Mouse (Mus musculus) E14TG2a.4 (cell line): ENCODE measurements around the gene Gm3448.
"Not testable (repeated sequence)": the region's sequence is repeated elsewhere in the genome, so short reads cannot be mapped to it uniquely, and the experiment has no call there.

ENCODE experiments used
- H3K27me3 ChIP-seq: 2 replicates; pipeline ENCODE4 v1.6.1; 2014; ENCODE audit warnings: low read length, control low read depth; ENCODE audit not compliant: insufficient read depth
- H3K36me3 ChIP-seq: 2 replicates; pipeline ENCODE4 v1.6.1; 2014; ENCODE audit warnings: low read length, control low read depth; ENCODE audit not compliant: insufficient read depth
- H3K4me1 ChIP-seq: replicated peaks from 2 replicates; pipeline ENCODE4 v1.6.1; 2014; ENCODE audit warnings: low read depth, low read length, control low read depth
- H3K4me3 ChIP-seq: replicated peaks from 2 replicates; pipeline ENCODE4 v1.5.1; 2014; ENCODE audit warnings: mild to moderate bottlenecking, low read length
- H3K9me3 ChIP-seq: 2 replicates; pipeline ENCODE4 v1.6.1; 2014; ENCODE audit warnings: low read length, control low read depth

Gm3448 gene

GRCm38 (mm10) chr17:15040455-15040854 is 882 bp downstream of the Gm3448 start:
- not testable (repeated sequence) for H3K36me3 ChIP-seq, H3K27me3 ChIP-seq, H3K4me1 ChIP-seq, H3K9me3 ChIP-seq, H3K4me3 ChIP-seq

- H3K4me3 ChIP-seq, H3K4me1 ChIP-seq, H3K9me3 ChIP-seq, H3K36me3 ChIP-seq, H3K27me3 ChIP-seq: not testable (repeated sequence)
These were observed 9.9 kb downstream of the Gm3448 start for GRCm38 (mm10) chr17:15031414-15031813.

- not testable (repeated sequence) for H3K27me3 ChIP-seq, H3K4me1 ChIP-seq, H3K9me3 ChIP-seq, H3K4me3 ChIP-seq, H3K36me3 ChIP-seq
These were observed 15.8 kb downstream of the Gm3448 start for GRCm38 (mm10) chr17:15025513-15025912.

GRCm38 (mm10) chr17:15024502-15025193 is 16.7 kb downstream of the Gm3448 start:
- H3K9me3 ChIP-seq, H3K36me3 ChIP-seq, H3K27me3 ChIP-seq, H3K4me3 ChIP-seq, H3K4me1 ChIP-seq: not testable (repeated sequence)

GRCm38 (mm10) chr17:15023878-15024492 is 17.4 kb downstream of the Gm3448 start:
- not testable (repeated sequence) for H3K9me3 ChIP-seq, H3K27me3 ChIP-seq, H3K36me3 ChIP-seq, H3K4me3 ChIP-seq, H3K4me1 ChIP-seq

GRCm38 (mm10) chr17:15021503-15022220 is 19.7 kb downstream of the Gm3448 start:
- not testable (repeated sequence) for H3K9me3 ChIP-seq, H3K4me1 ChIP-seq, H3K36me3 ChIP-seq, H3K27me3 ChIP-seq
- H3K4me3 ChIP-seq, result peak overlapping the region; percentile 62

- H3K36me3 ChIP-seq, H3K4me1 ChIP-seq, H3K4me3 ChIP-seq, H3K9me3 ChIP-seq, H3K27me3 ChIP-seq: not testable (repeated sequence)
These were observed 31.5 kb downstream of the Gm3448 start, which contains the start of gene Gm3435 for GRCm38 (mm10) chr17:15009706-15010413. TSS of gene Gm3435 (plus strand) at chr17:15010176.

GRCm38 (mm10) chr17:15009088-15009487 is 32.2 kb downstream of the Gm3448 start:
- H3K27me3 ChIP-seq, H3K4me3 ChIP-seq, H3K4me1 ChIP-seq, H3K36me3 ChIP-seq, H3K9me3 ChIP-seq: not testable (repeated sequence)

- not testable (repeated sequence) for H3K36me3 ChIP-seq, H3K4me1 ChIP-seq, H3K4me3 ChIP-seq, H3K9me3 ChIP-seq, H3K27me3 ChIP-seq
These were observed 41.3 kb downstream of the Gm3448 start for GRCm38 (mm10) chr17:15000047-15000446.

- not testable (repeated sequence) for H3K9me3 ChIP-seq, H3K36me3 ChIP-seq, H3K27me3 ChIP-seq, H3K4me1 ChIP-seq, H3K4me3 ChIP-seq
These were observed 47.2 kb downstream of the Gm3448 start for GRCm38 (mm10) chr17:14994140-14994539.

GRCm38 (mm10) chr17:14993139-14993832 is 48.1 kb downstream of the Gm3448 start:
- not testable (repeated sequence) for H3K27me3 ChIP-seq, H3K4me3 ChIP-seq, H3K9me3 ChIP-seq, H3K4me1 ChIP-seq, H3K36me3 ChIP-seq

- not testable (repeated sequence) for H3K4me1 ChIP-seq, H3K4me3 ChIP-seq, H3K36me3 ChIP-seq, H3K9me3 ChIP-seq, H3K27me3 ChIP-seq
These were observed 48.7 kb downstream of the Gm3448 start for GRCm38 (mm10) chr17:14992522-14993138.

GRCm38 (mm10) chr17:14990116-14990702 is 51.1 kb downstream of the Gm3448 start:
- H3K4me1 ChIP-seq, H3K9me3 ChIP-seq, H3K36me3 ChIP-seq, H3K27me3 ChIP-seq: not testable (repeated sequence)
- peak overlapping the region; percentile 51 for H3K4me3 ChIP-seq
